Mouse (Mus musculus): ENCODE measurements at regions not wholly inside any gene's neighbourhood (a gene's known extent, or its start where the extent isn't known, plus 50 kb on each side); places are given as distances from the start of the nearest gene placed in this dataset.
A peak's percentile ranks its signal among the peaks of the same experiment; 100 is the strongest.

GRCm38 (mm10) chr14:105730786-105731185, 165.8 kb downstream of the Spry2 start:
- peak; percentile 35; the same call in 1 of the 2 replicates for ATAC-seq (ENCODE audit: low FRiP score)
- H3K36me3 ChIP-seq (replicated peaks; ENCODE audit: control insufficient read depth, insufficient read depth), result no peaks in the 10 kb centered on the region
- H3K4me1 ChIP-seq (replicated peaks; ENCODE audit: control insufficient read depth, insufficient read depth, low read length), result peaks cover 18% of the 10 kb centered on the region
- no peak overlapping the region for H3K9ac ChIP-seq
- WGBS, result 11% methylated on average over 4 of the region's 4 CpGs
- H3K27me3 ChIP-seq (ENCODE audit: control insufficient read depth, insufficient read depth, low read length), result no peaks in the 10 kb centered on the region
- no peak for DNase-seq (ENCODE audit: low spot score)
- H3K9me3 ChIP-seq (ENCODE audit: control insufficient read depth, low read length), result no peaks in the 10 kb centered on the region
- H3K4me3 ChIP-seq (replicated peaks; ENCODE audit: low read length), result no peak overlapping the region
- H3K4me2 ChIP-seq (replicated peaks), result peak overlapping the region; percentile 58
- H3K27ac ChIP-seq, result no peak overlapping the region

DNA sequence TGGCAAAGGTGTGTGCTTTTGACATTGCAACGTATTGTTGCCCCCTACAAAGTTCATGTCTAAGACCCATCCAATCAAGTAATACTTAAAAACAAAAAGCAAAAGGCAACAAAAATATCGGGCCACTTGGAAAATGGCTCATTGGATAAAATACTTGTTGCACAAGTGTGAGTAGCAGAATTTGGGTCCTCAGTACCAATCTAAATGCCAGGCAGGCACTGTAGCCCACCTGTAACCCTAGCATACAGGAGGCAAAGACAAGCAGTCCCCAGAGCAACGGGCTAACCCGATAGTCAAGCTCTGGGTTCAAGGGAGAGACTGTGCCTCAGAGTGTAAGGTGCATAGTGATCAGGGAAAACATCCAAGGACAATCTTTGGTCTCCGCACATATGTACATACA, 167.8 kb downstream of the Spry2 start:
- no peaks in the 10 kb centered on the region for H3K27me3 ChIP-seq (ENCODE audit: control insufficient read depth, insufficient read depth, low read length)
- no peak overlapping the region for H3K4me2 ChIP-seq (replicated peaks)
- no peaks in the 10 kb centered on the region for H3K9me3 ChIP-seq (ENCODE audit: control insufficient read depth, low read length)
- H3K36me3 ChIP-seq (replicated peaks; ENCODE audit: control insufficient read depth, insufficient read depth), result no peaks in the 10 kb centered on the region
- H3K27ac ChIP-seq, result no peak overlapping the region
- DNase-seq (ENCODE audit: low spot score) (no peak), ATAC-seq (ENCODE audit: low FRiP score) (no peak)
- peaks cover 18% of the 10 kb centered on the region for H3K4me1 ChIP-seq (replicated peaks; ENCODE audit: control insufficient read depth, insufficient read depth, low read length)
- H3K4me3 ChIP-seq (replicated peaks; ENCODE audit: low read length), result no peak overlapping the region
- H3K9ac ChIP-seq, result no peak overlapping the region
- WGBS, result 92% methylated on average over 5 of the region's 5 CpGs

DNA sequence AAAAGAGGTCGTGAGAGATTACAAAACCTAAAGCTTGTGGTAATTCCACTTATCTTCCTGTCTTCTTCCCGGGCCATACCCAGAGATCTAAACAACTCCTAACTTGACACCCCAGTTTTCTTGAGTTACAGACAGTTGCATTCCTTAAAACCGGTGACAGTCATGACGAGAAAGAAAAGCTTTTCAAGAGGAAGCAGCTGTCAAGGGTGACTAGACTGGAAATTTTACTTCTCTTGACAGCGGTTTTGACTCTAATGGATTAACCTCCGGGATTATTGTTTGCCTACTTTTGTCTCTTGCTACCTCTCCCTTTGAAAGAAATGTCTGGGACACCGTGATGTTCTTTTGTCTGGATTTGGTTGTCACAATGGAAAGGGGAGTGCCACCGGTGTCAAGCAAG, 170.9 kb downstream of the Spry2 start:
- no peaks in the 10 kb centered on the region for H3K9me3 ChIP-seq (ENCODE audit: control insufficient read depth, low read length)
- no peak for ATAC-seq (ENCODE audit: low FRiP score)
- no peak for DNase-seq (ENCODE audit: low spot score)
- no peaks in the 10 kb centered on the region for H3K36me3 ChIP-seq (replicated peaks; ENCODE audit: control insufficient read depth, insufficient read depth)
- H3K4me3 ChIP-seq (replicated peaks; ENCODE audit: low read length), result no peak overlapping the region
- no peaks in the 10 kb centered on the region for H3K27me3 ChIP-seq (ENCODE audit: control insufficient read depth, insufficient read depth, low read length)
- H3K9ac ChIP-seq, result no peak overlapping the region
- 38% methylated on average over 8 of the region's 8 CpGs for WGBS
- H3K4me2 ChIP-seq (replicated peaks), result no peak overlapping the region
- 0 out of 2 replicates have a peak, but pooled peaks cover 2% of the 10 kb centered on the region for H3K4me1 ChIP-seq (replicated peaks; ENCODE audit: control insufficient read depth, insufficient read depth, low read length)
- no peak overlapping the region for H3K27ac ChIP-seq

DNA sequence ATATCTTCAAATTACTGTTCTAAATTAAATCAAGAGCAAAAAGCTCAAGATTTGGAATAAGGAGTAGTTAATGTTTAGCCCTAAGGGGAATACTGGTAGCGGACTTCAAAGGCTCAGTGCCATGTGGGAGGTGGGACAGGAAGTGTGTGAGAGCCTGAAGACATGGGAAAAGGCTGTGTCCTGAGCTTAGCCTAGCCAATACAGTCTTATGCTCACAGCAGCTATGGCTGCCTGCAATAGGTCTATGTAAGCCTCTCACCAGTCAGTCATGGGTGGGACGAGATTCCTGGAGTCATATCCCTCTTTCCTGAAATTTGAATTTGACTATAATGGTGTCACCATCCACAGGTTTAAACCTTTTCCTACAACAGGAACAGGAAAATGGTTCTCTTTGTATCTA, 173.7 kb downstream of the Spry2 start:
- Histone ChIP-seq H3K27me3 (ENCODE audit: control insufficient read depth, insufficient read depth, low read length) (no peaks in the 10 kb centered on the region), H3K4me1 (replicated peaks; ENCODE audit: control insufficient read depth, insufficient read depth, low read length) (no peaks in the 10 kb centered on the region), H3K27ac (no peak overlapping the region), H3K9me3 (ENCODE audit: control insufficient read depth, low read length) (no peaks in the 10 kb centered on the region), H3K36me3 (replicated peaks; ENCODE audit: control insufficient read depth, insufficient read depth) (no peaks in the 10 kb centered on the region), H3K9ac (no peak overlapping the region), H3K4me2 (replicated peaks) (no peak overlapping the region), H3K4me3 (replicated peaks; ENCODE audit: low read length) (no peak overlapping the region)
- WGBS, result 78% methylated on average over 2 of the region's 2 CpGs
- ATAC-seq (ENCODE audit: low FRiP score) (no peak), DNase-seq (ENCODE audit: low spot score) (no peak)

DNA sequence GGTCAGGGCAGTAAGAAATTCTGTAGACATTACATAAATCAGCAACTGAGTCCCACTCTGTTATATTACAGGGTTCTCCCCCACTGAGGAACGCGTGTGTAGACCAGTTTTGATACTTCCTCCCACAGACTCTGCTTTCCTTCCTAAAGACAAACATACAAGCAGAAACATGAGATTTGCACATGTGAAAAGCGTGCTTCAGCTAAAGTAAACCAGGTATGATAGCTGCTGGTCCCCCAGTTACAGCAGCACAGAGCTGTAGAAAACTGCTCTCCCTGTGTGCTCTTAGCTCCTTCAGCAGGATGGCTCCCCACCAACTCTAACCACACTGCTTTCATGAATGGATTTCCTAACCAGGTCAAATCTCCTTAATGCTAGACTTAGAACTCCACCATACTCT, 175.0 kb downstream of the Spry2 start:
- WGBS, result 87% methylated on average over 3 of the region's 3 CpGs

GRCm38 (mm10) chr14:105720816-105721510, 175.7 kb downstream of the Spry2 start:
- no peak for DNase-seq (ENCODE audit: low spot score)
- Histone ChIP-seq H3K4me2 (replicated peaks) (no peak overlapping the region), H3K27ac (no peak overlapping the region), H3K4me1 (replicated peaks; ENCODE audit: control insufficient read depth, insufficient read depth, low read length) (no peaks in the 10 kb centered on the region), H3K9me3 (ENCODE audit: control insufficient read depth, low read length) (no peaks in the 10 kb centered on the region), H3K36me3 (replicated peaks; ENCODE audit: control insufficient read depth, insufficient read depth) (no peaks in the 10 kb centered on the region), H3K4me3 (replicated peaks; ENCODE audit: low read length) (no peak overlapping the region), H3K9ac (no peak overlapping the region), H3K27me3 (ENCODE audit: control insufficient read depth, insufficient read depth, low read length) (no peaks in the 10 kb centered on the region)
- 88% methylated on average over 6 of the region's 6 CpGs for WGBS
- no peak for ATAC-seq (ENCODE audit: low FRiP score)

More for the DNA sequence above, 175.0 kb downstream of the Spry2 start:
- H3K4me2 ChIP-seq (replicated peaks), result no peak overlapping the region
- no peak overlapping the region for H3K4me3 ChIP-seq (replicated peaks; ENCODE audit: low read length)
- H3K9ac ChIP-seq, result no peak overlapping the region
- H3K27ac ChIP-seq, result no peak overlapping the region
- no peaks in the 10 kb centered on the region for H3K27me3 ChIP-seq (ENCODE audit: control insufficient read depth, insufficient read depth, low read length)
- H3K36me3 ChIP-seq (replicated peaks; ENCODE audit: control insufficient read depth, insufficient read depth), result no peaks in the 10 kb centered on the region
- ATAC-seq (ENCODE audit: low FRiP score) (no peak), DNase-seq (ENCODE audit: low spot score) (no peak)
- no peaks in the 10 kb centered on the region for H3K4me1 ChIP-seq (replicated peaks; ENCODE audit: control insufficient read depth, insufficient read depth, low read length)
- no peaks in the 10 kb centered on the region for H3K9me3 ChIP-seq (ENCODE audit: control insufficient read depth, low read length)

DNA sequence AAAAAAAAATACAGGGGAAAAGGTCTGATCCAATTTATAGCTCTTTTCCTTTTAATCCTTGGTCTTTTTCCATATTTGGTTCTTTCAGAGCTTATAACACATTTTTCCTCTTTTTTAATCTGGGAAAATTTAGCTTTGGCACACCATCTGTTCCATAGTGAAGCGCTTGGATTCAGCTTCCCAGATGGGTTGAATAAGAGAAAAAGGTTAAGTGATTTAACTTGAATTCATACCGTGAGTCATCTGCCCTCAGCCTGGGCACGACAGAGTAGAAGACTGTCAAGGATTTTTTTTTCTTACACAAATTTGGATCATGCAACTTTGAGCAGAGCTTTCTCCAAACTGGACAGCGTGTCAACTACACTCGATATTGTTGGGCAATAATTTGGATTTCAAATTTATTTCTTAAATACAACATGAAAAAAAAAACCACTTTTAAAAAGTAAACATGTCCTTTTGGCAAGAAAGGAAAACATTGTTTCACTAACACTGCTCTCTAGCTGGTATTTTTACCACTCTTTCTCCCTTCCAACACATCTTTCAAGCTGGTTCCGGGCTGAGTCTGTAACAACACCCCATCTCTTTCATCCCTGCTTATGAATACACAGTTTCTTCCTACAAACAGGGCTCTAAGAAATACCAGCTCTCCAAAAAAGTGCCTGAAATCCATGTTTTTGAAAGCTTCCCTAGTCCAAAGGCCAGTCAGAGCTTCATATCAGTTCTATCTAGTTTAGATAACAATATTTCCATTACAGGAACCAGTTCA, 177.8 kb downstream of the Spry2 start:
- no peak overlapping the region for H3K4me3 ChIP-seq (replicated peaks; ENCODE audit: low read length)
- H3K4me1 ChIP-seq (replicated peaks; ENCODE audit: control insufficient read depth, insufficient read depth, low read length), result no peaks in the 10 kb centered on the region
- WGBS, result 78% methylated on average over 6 of the region's 6 CpGs
- H3K4me2 ChIP-seq (replicated peaks), result no peak overlapping the region
- H3K36me3 ChIP-seq (replicated peaks; ENCODE audit: control insufficient read depth, insufficient read depth), result no peaks in the 10 kb centered on the region
- H3K27me3 ChIP-seq (ENCODE audit: control insufficient read depth, insufficient read depth, low read length), result no peaks in the 10 kb centered on the region
- DNase-seq (ENCODE audit: low spot score) (no peak), ATAC-seq (ENCODE audit: low FRiP score) (no peak)
- H3K9ac ChIP-seq, result no peak overlapping the region
- no peak overlapping the region for H3K27ac ChIP-seq
- H3K9me3 ChIP-seq (ENCODE audit: control insufficient read depth, low read length), result no peaks in the 10 kb centered on the region

GRCm38 (mm10) chr14:105717821-105718220, 178.8 kb downstream of the Spry2 start:
- Histone ChIP-seq H3K27me3 (ENCODE audit: control insufficient read depth, insufficient read depth, low read length) (no peaks in the 10 kb centered on the region), H3K9ac (no peak overlapping the region), H3K4me1 (replicated peaks; ENCODE audit: control insufficient read depth, insufficient read depth, low read length) (no peaks in the 10 kb centered on the region), H3K36me3 (replicated peaks; ENCODE audit: control insufficient read depth, insufficient read depth) (no peaks in the 10 kb centered on the region), H3K27ac (no peak overlapping the region), H3K4me2 (replicated peaks) (no peak overlapping the region), H3K4me3 (replicated peaks; ENCODE audit: low read length) (no peak overlapping the region), H3K9me3 (ENCODE audit: control insufficient read depth, low read length) (no peaks in the 10 kb centered on the region)
- DNase-seq (ENCODE audit: low spot score) (no peak), ATAC-seq (ENCODE audit: low FRiP score) (no peak)
- WGBS, result 82% methylated on average over 2 of the region's 2 CpGs

DNA sequence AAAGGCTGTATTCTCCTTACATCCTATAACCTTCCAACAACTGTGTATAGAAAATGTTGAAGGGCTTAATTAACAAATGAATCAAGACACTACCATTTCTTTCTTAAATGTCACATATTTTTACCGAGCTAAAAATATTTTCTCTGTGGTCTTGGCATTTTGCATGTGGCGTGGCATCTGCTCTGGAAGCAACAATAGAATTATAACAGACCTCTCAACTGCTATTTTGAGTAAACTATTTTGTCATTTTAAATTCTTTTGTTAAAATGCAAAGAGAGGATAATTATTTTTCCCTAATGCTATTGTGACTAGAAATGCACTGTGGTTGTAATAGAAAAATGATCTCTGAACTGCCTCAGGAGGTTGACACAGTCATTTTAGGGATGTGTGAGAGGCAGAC, 187.9 kb downstream of the Spry2 start:
- no peak overlapping the region for H3K4me3 ChIP-seq (replicated peaks; ENCODE audit: low read length)
- H3K9me3 ChIP-seq (ENCODE audit: control insufficient read depth, low read length), result no peaks in the 10 kb centered on the region
- no peak overlapping the region for H3K27ac ChIP-seq
- WGBS, result 63% methylated on average over 2 of the region's 2 CpGs
- H3K4me1 ChIP-seq (replicated peaks; ENCODE audit: control insufficient read depth, insufficient read depth, low read length), result no peaks in the 10 kb centered on the region
- no peaks in the 10 kb centered on the region for H3K27me3 ChIP-seq (ENCODE audit: control insufficient read depth, insufficient read depth, low read length)
- H3K4me2 ChIP-seq (replicated peaks), result no peak overlapping the region
- H3K9ac ChIP-seq, result no peak overlapping the region
- DNase-seq (ENCODE audit: low spot score), result no peak
- no peaks in the 10 kb centered on the region for H3K36me3 ChIP-seq (replicated peaks; ENCODE audit: control insufficient read depth, insufficient read depth)
- no peak for ATAC-seq (ENCODE audit: low FRiP score)

All from hindbrain, embryonic 14.5 days (tissue).